In the genomic region with DNA sequence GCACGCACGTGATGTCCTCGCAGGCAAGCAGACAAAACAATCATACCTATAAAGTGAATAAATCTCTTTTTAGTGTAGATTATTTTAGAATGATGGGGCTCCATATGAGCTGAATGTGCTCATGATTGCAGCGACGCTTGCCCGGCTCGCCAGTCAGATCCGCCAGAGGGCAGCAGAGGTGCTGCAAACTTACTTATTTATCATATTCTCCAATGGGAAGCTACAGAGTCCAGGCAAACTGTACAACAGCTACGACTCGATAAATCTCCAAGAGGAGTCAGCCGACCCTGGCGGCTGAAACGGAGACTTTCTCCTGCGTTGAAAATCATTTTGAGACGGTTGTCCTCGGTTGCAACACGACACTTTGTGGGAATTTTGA, we compare ENCODE assay signal across 7 mouse cellular contexts. TPM values are rescaled to one million over a fixed set of nuclear protein-coding genes. Genes with fewer than 3 reads are reported as not detected.
DNase-seq lines count a peak whose midpoint lies in the region; ATAC-seq lines count a peak whose summit lies in the region.

No protein-coding gene starts in this region.

- H3K36me3 ChIP-seq in embryonic facial prominence, embryonic 11.5 days (replicated peaks; ENCODE audit: control insufficient read depth, insufficient read depth, low read depth, low read length) = no peaks in the 10 kb centered on the region
- H3K36me3 ChIP-seq in limb, embryonic 11.5 days (ENCODE audit: control insufficient read depth, insufficient read depth, low read length) = no peaks in the 10 kb centered on the region
- no peaks in the 10 kb centered on the region for H3K36me3 ChIP-seq in midbrain, embryonic 14.5 days (ENCODE audit: control insufficient read depth, insufficient read depth, low read length)

- 0 out of 2 replicates have a peak, but pooled peaks have one; percentile 18 for ATAC-seq in embryonic facial prominence, embryonic 11.5 days (replicated peaks; ENCODE audit: insufficient number of reproducible peaks, low FRiP score, low TSS enrichment, low read depth)
- ATAC-seq in limb, embryonic 11.5 days (ENCODE audit: insufficient number of reproducible peaks, low FRiP score, low TSS enrichment, low read depth) = peak; percentile 41; the same call in 1 of the 2 replicates
- peak; percentile 41 for ATAC-seq in midbrain, embryonic 14.5 days (ENCODE audit: low FRiP score, low TSS enrichment)

- peak overlapping the region; percentile 40 for H3K4me2 ChIP-seq in embryonic facial prominence, embryonic 11.5 days (ENCODE audit: low read depth, low read length)
- H3K4me2 ChIP-seq in limb, embryonic 11.5 days (ENCODE audit: low read depth, severe bottlenecking) = peak overlapping the region; percentile 48
- H3K4me2 ChIP-seq in midbrain, embryonic 14.5 days (ENCODE audit: low read length) = peak overlapping the region; percentile 65

- peak overlapping the region; percentile 37 for H3K9ac ChIP-seq in embryonic facial prominence, embryonic 11.5 days (replicated peaks; ENCODE audit: low read length)
- H3K9ac ChIP-seq in limb, embryonic 11.5 days (ENCODE audit: low read length) = 0 out of 2 replicates have a peak overlapping the region, but pooled peaks have one; percentile 37
- peak overlapping the region; percentile 27; the same call in 1 of the 2 replicates for H3K9ac ChIP-seq in midbrain, embryonic 14.5 days (replicated peaks; ENCODE audit: low read length)

- H3K4me3 ChIP-seq in embryonic facial prominence, embryonic 11.5 days (ENCODE audit: low read depth, low read length) = peak overlapping the region; percentile 29
- peak overlapping the region; percentile 74 for H3K4me3 ChIP-seq in limb, embryonic 11.5 days (ENCODE audit: low read depth, low read length)
- peak overlapping the region; percentile 79 for H3K4me3 ChIP-seq in midbrain, embryonic 14.5 days (replicated peaks; ENCODE audit: low read depth, low read length)

- no peaks in the 10 kb centered on the region for H3K27me3 ChIP-seq in embryonic facial prominence, embryonic 11.5 days (ENCODE audit: control insufficient read depth, insufficient read depth, low read length)
- H3K27me3 ChIP-seq in limb, embryonic 11.5 days (ENCODE audit: control insufficient read depth, insufficient read depth, low read length) = no peaks in the 10 kb centered on the region
- no peaks in the 10 kb centered on the region for H3K27me3 ChIP-seq in midbrain, embryonic 14.5 days (ENCODE audit: control insufficient read depth, insufficient read depth, low read length)

- H3K4me1 ChIP-seq in embryonic facial prominence, embryonic 11.5 days (ENCODE audit: control insufficient read depth, insufficient read depth, low read length) = no peaks in the 10 kb centered on the region
- H3K4me1 ChIP-seq in limb, embryonic 11.5 days (ENCODE audit: control insufficient read depth, insufficient read depth, low read length) = no peaks in the 10 kb centered on the region
- H3K4me1 ChIP-seq in midbrain, embryonic 14.5 days (ENCODE audit: control insufficient read depth, insufficient read depth, low read length) = peaks cover 10% of the 10 kb centered on the region; the same call in 1 of the 2 replicates

- no peaks in the 10 kb centered on the region for H3K9me3 ChIP-seq in embryonic facial prominence, embryonic 11.5 days (replicated peaks; ENCODE audit: control insufficient read depth, low read length)
- no peaks in the 10 kb centered on the region for H3K9me3 ChIP-seq in limb, embryonic 11.5 days (ENCODE audit: control insufficient read depth, low read length)
- H3K9me3 ChIP-seq in midbrain, embryonic 14.5 days (ENCODE audit: control insufficient read depth, low read length) = no peaks in the 10 kb centered on the region

- DNase-seq in adrenal gland, postnatal 14 days = peak; percentile 91
- DNase-seq in embryonic facial prominence, embryonic 11.5 days (ENCODE audit: low spot score) = peak; percentile 91
- DNase-seq in heart, adult 11 months = peak; percentile 98
- DNase-seq in kidney, adult 18-20 months = peak; percentile 92
- peak; percentile 94 for DNase-seq in limb, embryonic 11.5 days (ENCODE audit: low spot score)
- DNase-seq in midbrain, embryonic 14.5 days = peak; percentile 93
- peak; percentile 78 to 89 for DNase-seq in spleen, adult 18-20 months

- no peak overlapping the region for H3K27ac ChIP-seq in embryonic facial prominence, embryonic 11.5 days (replicated peaks; ENCODE audit: low read depth, low read length)
- H3K27ac ChIP-seq in limb, embryonic 11.5 days (replicated peaks; ENCODE audit: low read depth, low read length) = no peak overlapping the region
- H3K27ac ChIP-seq in midbrain, embryonic 14.5 days (replicated peaks; ENCODE audit: low read depth, low read length) = no peak overlapping the region

- 2% methylated on average over 17 of the region's 17 CpGs for WGBS in embryonic facial prominence, embryonic 11.5 days
- WGBS in limb, embryonic 11.5 days = 2% methylated on average over 17 of the region's 17 CpGs
- 1% methylated on average over 17 of the region's 17 CpGs for WGBS in midbrain, embryonic 14.5 days

RNA-seq across cellular contexts. Expression of gene Cenpc1, which starts 1.2 kb away (rescaled TPM):
- total RNA-seq in adrenal gland, postnatal 14 days (2021) = 15.3 and 15.8 TPM in 2 replicates
- 50.7 and 54.0 TPM in 2 replicates for polyA plus RNA-seq in embryonic facial prominence, embryonic 11.5 days (2014; fragmentation: Nextera tagmentation; extraction: Ambion mirVana)
- polyA plus RNA-seq in limb, embryonic 11.5 days (2014; fragmentation: Nextera tagmentation; extraction: Ambion mirVana) = 39.7 and 41.7 TPM in 2 replicates
- polyA plus RNA-seq in midbrain, embryonic 14.5 days (2014; fragmentation: Nextera tagmentation; extraction: Ambion mirVana) = 31.5 and 39.9 TPM in 2 replicates

RNA-seq across cellular contexts. Expression of gene Stap1, which starts 5.0 kb away (rescaled TPM):
- total RNA-seq in adrenal gland, postnatal 14 days (2021) = 0.52 and 5.2 TPM in 2 replicates
- polyA plus RNA-seq in embryonic facial prominence, embryonic 11.5 days (2014; fragmentation: Nextera tagmentation; extraction: Ambion mirVana) = 0.17 TPM in 1 of 2 replicates, not detected in the other
- polyA plus RNA-seq in limb, embryonic 11.5 days (2014; fragmentation: Nextera tagmentation; extraction: Ambion mirVana) = 0.10 and 0.12 TPM in 2 replicates
- 0.32 and 0.51 TPM in 2 replicates for polyA plus RNA-seq in midbrain, embryonic 14.5 days (2014; fragmentation: Nextera tagmentation; extraction: Ambion mirVana)

Comparison
In these comparisons a context has a peak if more than half of its experiments do, and no peak if none do; other contexts are left out.
1. H3K4me3 ChIP-seq: peak in every context shown above with its lines; median percentile 79 in midbrain, embryonic 14.5 days; 74 in limb, embryonic 11.5 days; 29 in embryonic facial prominence, embryonic 11.5 days.